Mouse (Mus musculus): ENCODE measurements around the gene Ankrd34a.

DNA sequence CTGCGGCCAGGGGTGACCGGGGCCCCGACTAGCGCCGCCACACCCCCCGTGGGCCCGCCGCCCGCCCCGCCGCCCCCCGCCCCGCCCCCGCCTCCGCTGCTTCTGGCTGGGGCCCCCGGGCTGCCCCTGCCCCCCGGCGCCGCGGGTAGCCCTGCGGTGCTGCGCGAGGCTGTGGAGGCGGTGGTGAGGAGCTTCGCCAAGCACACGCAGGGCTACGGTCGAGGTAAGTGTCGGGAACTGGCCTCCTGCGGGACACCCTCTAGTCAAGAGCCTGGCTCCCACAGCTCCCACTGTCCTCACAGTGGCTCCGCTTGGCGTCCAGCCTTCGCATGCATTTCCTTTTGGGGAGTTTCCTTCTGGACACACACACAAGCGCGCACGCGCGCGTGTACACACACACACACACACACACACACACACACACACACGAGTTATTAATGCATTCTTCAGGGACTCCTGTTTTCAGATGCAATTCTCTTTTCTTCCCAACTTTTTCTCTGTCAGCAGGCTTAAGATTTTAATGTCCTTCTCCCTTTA, 4.9 kb downstream of the Ankrd34a start:
- TF ChIP-seq ZMIZ1 (IDR thresholded peaks at IDR 0.05; ENCODE audit: low read depth, low read length), result no peak
- no peak for TF ChIP-seq NELFE (IDR thresholded peaks at IDR 0.05; ENCODE audit: low read depth, low read length)
- TF ChIP-seq RAD21 (IDR thresholded peaks at IDR 0.05; ENCODE audit: low read depth, low read length), result no peak
- TF ChIP-seq CTCF (conservative IDR thresholded peaks at IDR 0.05 in 1 of 2, IDR thresholded peaks at IDR 0.05 in 1 of 2; ENCODE audit: low read depth in 2 of 2, low read length in 2 of 2), result no peak
- TF ChIP-seq UBTF (IDR thresholded peaks at IDR 0.05; ENCODE audit: low read depth, low read length), result no peak
- TF ChIP-seq E2F4 (IDR thresholded peaks at IDR 0.05; ENCODE audit: insufficient replicate concordance, low read depth, low read length), result no peak
- no peak for TF ChIP-seq SMC3 (IDR thresholded peaks at IDR 0.05; ENCODE audit: low read depth, low read length)
- TF ChIP-seq ETS1 (conservative IDR thresholded peaks at IDR 0.05; ENCODE audit: low read depth, low read length), result no peak
- TF ChIP-seq POLR2A (IDR thresholded peaks at IDR 0.05; ENCODE audit: low read depth, low read length), result no peak

Measured in CH12.LX (cell line).